Mouse (Mus musculus) testis, adult 2 months (tissue): ENCODE results near the gene Gtf3c3.

Source experiments
- CTCF ChIP-seq: fragments of 200-500 bp; IDR thresholded peaks from 2 replicates; pipeline ENCODE4 v1.5.1; 2012; ENCODE audit warnings: low read depth, mild to moderate bottlenecking, inconsistent platforms, low read length, moderate library complexity; ENCODE audit not compliant: control insufficient read depth, insufficient read depth, insufficient replicate concordance
- POLR2A ChIP-seq: fragments of 200-500 bp; IDR thresholded peaks from 2 replicates; pipeline ENCODE4 v1.6.1; 2012; ENCODE audit warnings: low read depth, mild to moderate bottlenecking, inconsistent platforms, low read length, moderate library complexity; ENCODE audit not compliant: control insufficient read depth

DNA sequence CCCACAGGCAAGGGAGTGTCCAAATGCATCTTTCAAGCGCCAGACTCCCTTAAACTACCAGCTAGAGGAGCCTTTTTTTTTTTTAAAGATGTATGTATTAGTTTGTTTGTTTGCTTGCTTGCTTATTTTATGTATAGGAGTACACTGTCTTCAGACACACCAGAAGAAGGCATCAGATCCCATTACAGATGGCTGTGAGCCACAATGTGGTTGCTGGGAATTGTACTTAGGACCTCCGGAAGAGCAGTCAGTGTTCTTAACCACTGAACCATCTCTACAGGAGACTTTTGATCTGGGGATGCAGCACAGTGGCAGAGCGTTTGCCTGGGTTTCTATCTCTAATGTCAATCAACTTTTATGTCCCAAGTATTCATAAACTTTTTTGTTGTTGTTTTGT, 307 bp upstream of the Gtf3c3 start:
- TF ChIP-seq CTCF, result no peak
- TF ChIP-seq POLR2A, result no peak
